Mouse (Mus musculus) adrenal gland, adult 18-20 months (tissue): Measurements from ENCODE around the gene Btbd35f22. TPM values are rescaled to one million over a fixed set of nuclear protein-coding genes. Genes with fewer than 3 reads are reported as not detected.
"Not testable (repeated sequence)": the region's sequence is repeated elsewhere in the genome, so short reads cannot be mapped to it uniquely, and the experiment has no call there.

Source experiments
- DNase-seq, 2 experiments: peaks; one replicate each; pipeline ENCODE4 v3.0.0; 2021 to 2022; ENCODE audit warnings: low spot score in 2 of 2
- long read RNA-seq, 2 experiments: library from polyadenylated mRNA; stranded (forward); transcript quantifications; one replicate each; pipeline ENCODE4 v2.0.0; 2021
- total RNA-seq, 2 experiments: library from RNA; stranded (reverse); gene quantifications; 1 replicate in 1 of 2; 2 replicates in 1 of 2; pipeline ENCODE4 v1.2.3; 2021

The Btbd35f22 gene
- total RNA-seq = not detected
- long read RNA-seq, experiment 1 = 0 reads
- long read RNA-seq, experiment 2 = 0 reads

DNA sequence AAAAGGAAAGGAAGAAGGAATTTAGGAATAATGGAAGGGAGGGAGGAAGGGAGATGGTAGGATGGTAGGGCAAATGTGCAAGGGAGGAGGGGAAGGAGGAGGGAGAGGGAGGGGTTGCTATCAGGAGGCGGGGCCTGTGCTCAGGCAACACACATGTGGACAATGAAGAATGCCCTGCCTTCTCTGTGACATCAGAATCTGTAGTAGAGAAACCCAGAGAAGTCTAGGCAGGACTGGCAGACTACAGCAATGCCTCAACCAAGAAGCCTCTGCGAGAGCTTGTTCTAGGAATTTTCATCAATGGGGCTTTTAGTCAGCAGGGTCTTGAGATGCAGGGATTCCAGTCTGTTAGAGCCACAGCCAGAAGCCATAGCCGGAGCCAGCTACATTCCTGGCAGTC lies at the start of gene Btbd35f22:
Gene Btbd35f22 (plus strand): TSS at position 301 of the 400 bp plus-strand sequence.
- not testable (repeated sequence) for DNase-seq

Other genes with a start within 250 kb of the Btbd35f22 start
- not detected for gene Gm21637, start 85.8 kb upstream of the Btbd35f22 start, total RNA-seq
- not detected for gene Btbd35f2, start 230.6 kb downstream of the Btbd35f22 start, total RNA-seq